Mouse (Mus musculus): ENCODE data around the gene Atg101. TPM values are rescaled to one million over a fixed set of nuclear protein-coding genes. Genes with fewer than 3 reads are reported as not detected.

Atg101 gene
- 65.1 and 67.8 TPM in 2 replicates for polyA plus RNA-seq (2012; rRNA removed)

DNA sequence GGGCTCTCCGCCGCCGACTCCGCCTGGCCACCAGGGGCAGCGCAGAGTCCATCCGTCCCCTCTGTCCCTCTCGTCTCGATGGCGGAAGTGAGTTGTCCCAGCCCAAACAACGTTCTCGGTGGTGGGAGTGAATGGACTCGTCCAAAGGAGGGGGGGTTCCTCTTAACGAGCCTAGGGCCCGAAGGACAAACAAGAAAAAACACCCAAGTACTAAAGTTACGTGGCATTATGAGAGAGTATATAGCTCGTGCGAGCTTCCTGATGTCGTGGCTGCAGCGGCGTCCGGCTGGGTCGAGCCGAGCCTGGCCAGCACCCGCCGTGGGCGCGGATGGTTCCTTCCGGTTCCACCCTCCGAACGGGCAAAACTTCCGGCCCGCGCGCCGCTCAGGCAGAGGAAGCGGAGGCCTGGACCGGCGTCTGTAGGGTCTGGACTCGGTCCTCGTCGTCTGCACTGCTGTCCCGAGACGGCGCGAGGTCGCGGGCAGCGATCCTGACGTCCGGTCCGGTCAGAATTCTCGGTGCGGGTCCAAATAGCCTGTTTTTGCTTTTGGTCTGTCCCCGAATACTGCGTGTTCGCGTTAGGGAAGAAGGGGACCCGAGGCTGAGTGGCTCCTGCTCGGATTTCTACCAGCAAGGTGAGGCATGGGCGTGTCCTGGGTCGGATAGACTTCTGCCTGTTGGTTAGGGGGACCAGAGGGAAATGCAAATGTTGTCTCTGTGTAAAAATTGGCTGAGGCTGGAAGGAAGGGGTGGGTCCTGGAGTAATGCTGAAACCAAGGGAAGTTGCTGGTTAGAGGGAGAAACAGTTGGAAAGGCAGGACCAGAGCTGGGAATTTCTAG is at the start of gene Atg101:
Gene Atg101 (plus strand): TSS at position 362 of the 840 bp plus-strand sequence.

DNA sequence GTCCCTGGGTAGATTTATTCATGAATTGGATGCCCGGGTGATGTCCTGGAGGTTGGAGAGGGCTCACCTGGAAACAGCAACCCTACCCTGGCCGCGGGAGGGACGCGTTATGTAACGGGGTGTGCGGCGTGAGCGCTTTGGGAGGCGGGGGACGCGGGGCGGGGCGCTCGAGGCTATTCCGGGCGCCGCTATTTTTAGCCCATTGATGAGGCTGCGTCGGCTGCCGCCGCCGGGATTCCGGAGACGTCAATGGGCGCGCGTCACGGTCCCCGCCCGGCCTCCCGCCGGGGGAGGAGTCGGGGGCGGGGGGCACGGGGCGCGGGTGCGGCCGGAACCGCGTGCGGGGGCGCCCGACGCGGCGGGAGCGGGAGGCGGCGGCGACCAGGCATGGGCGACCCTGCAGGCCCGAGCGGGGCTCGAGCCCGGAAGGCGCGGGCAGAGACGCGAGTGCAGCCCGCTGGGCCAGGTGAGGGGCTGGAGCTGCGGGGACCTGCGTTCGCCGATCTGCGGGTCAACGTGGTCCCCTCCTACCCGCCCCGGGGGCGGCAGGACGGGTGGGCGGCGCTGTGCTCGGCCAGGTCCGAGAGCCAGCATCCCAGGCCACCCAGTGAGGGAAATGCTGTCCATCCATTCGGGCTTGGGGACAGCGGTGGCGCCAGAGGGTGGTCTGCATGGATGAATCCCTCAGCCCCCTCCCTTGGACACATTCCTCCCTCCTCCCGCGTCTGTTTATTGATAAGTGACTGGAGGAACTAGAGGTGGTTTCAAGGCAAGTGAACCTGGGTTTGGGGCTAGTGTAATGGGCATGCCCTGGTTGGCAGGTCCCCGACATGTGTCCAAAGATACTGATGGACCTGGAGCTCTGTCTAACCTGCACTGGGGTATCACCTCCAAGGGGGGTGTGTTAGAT is 29.9 kb upstream of the Atg101 start, which contains the start of gene Nr4a1:
Gene Nr4a1 (plus strand): TSS at position 384 of the 910 bp plus-strand sequence.

DNA sequence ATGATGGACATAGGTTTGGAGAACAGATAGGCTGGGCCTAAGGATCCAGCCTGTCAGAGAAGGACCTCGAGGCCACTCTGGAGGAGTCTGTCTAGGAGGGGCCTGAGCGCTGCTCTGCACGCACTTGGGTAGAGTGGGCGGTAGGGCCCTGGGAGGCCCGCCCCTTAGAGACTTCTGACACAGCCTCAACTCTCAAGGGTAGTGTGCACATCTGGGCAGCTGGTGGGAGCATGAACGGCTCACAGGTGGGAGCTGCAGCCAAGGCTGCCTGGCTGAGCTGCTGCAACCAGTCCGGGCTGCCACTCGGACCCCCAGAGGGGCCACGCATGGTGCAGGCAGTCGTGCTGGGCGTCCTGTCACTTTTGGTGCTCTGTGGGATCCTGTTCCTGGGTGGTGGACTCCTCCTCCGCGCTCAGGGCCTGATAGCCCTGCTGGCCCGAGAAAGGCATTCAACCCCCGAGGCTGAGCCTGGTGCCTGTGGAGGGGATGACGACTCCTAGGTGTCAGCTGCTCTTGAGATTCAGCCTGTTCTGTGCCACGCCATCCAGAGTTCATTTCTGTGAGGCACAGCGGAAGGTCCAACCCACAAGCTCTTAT is 9.1 kb downstream of the Atg101 start, which contains the start of gene 6030408B16Rik:
Gene 6030408B16Rik (plus strand): TSS at position 188 of the 597 bp plus-strand sequence.

Other genes with a start within 250 kb of the Atg101 start
- gene Gm47841, start 236.9 kb upstream of the Atg101 start, polyA plus RNA-seq (2012; rRNA removed): 0.05 and 0.09 TPM in 2 replicates
- 1.6 and 2.2 TPM in 2 replicates for gene Fignl2, start 205.7 kb upstream of the Atg101 start, polyA plus RNA-seq (2012; rRNA removed)
- gene Ankrd33, start 168.5 kb upstream of the Atg101 start, polyA plus RNA-seq (2012; rRNA removed): 0.04 TPM in 1 of 2 replicates, not detected in the other
- gene Acvrl1, start 155.8 kb upstream of the Atg101 start, polyA plus RNA-seq (2012; rRNA removed): 9.7 and 12.0 TPM in 2 replicates
- 59.3 and 63.5 TPM in 2 replicates for gene Acvr1b, start 110.2 kb upstream of the Atg101 start, polyA plus RNA-seq (2012; rRNA removed)
- 4.9 and 8.8 TPM in 2 replicates for gene Grasp, start 60.1 kb upstream of the Atg101 start, polyA plus RNA-seq (2012; rRNA removed)
- 6.5 and 12.2 TPM in 2 replicates for gene Nr4a1, start 30.0 kb upstream of the Atg101 start, polyA plus RNA-seq (2012; rRNA removed)
- gene 6030408B16Rik, start 8.9 kb downstream of the Atg101 start, polyA plus RNA-seq (2012; rRNA removed): 0.33 and 0.41 TPM in 2 replicates
- gene Krt80, start 85.9 kb downstream of the Atg101 start, polyA plus RNA-seq (2012; rRNA removed): 0.15 and 0.64 TPM in 2 replicates
- gene Krt7, start 126.8 kb downstream of the Atg101 start, polyA plus RNA-seq (2012; rRNA removed): 0.80 and 4.7 TPM in 2 replicates
- 0.09 and 0.35 TPM in 2 replicates for gene Krt87, start 154.5 kb downstream of the Atg101 start, polyA plus RNA-seq (2012; rRNA removed)
- gene Krt88, start 163.5 kb downstream of the Atg101 start, polyA plus RNA-seq (2012; rRNA removed): not detected in 2 replicates
- gene Krt81, start 179.5 kb downstream of the Atg101 start, polyA plus RNA-seq (2012; rRNA removed): not detected in 2 replicates
- not detected in 2 replicates for gene Krt86, start 189.2 kb downstream of the Atg101 start, polyA plus RNA-seq (2012; rRNA removed)
- 0.05 TPM in 1 of 2 replicates, not detected in the other for gene Krt83, start 207.2 kb downstream of the Atg101 start, polyA plus RNA-seq (2012; rRNA removed)
- not detected in 2 replicates for gene Gm49425, start 233.0 kb downstream of the Atg101 start, polyA plus RNA-seq (2012; rRNA removed)
- gene Krt84, start 248.5 kb downstream of the Atg101 start, polyA plus RNA-seq (2012; rRNA removed): 0.04 TPM in 1 of 2 replicates, not detected in the other

Data from central nervous system, embryonic 14 days (tissue).